Mouse (Mus musculus): ENCODE results near the gene Elfn1. TPM values are rescaled to one million over a fixed set of nuclear protein-coding genes. Genes with fewer than 3 reads are reported as not detected.

The Elfn1 gene
- total RNA-seq, 2 experiments from 2014 or later = 0.45 to 0.60 TPM

- intact Hi-C loops (cut with DNase I) = no loop called here
- DNase-seq = no peak
These were observed 109.2 kb downstream of the Elfn1 start for GRCm38 (mm10) chr5:140016896-140017295.

GRCm38 (mm10) chr5:140018780-140019179 lies 111.0 kb downstream of the Elfn1 start:
- intact Hi-C loops (cut with DNase I) = no loop called here
- no peak for DNase-seq

- no peak for DNase-seq
- intact Hi-C loops (cut with DNase I) = no loop called here
These were observed 111.9 kb downstream of the Elfn1 start for GRCm38 (mm10) chr5:140019616-140020015.

GRCm38 (mm10) chr5:140021755-140022154 lies 114.0 kb downstream of the Elfn1 start:
- intact Hi-C loops (cut with DNase I) = no loop called here
- no peak for DNase-seq

GRCm38 (mm10) chr5:140022861-140023260 lies 115.1 kb downstream of the Elfn1 start:
- intact Hi-C loops (cut with DNase I) = no loop called here
- DNase-seq = no peak

- peak; percentile 60 to 61 for DNase-seq
- intact Hi-C loops (cut with DNase I) = no loop called here
These were observed 116.3 kb downstream of the Elfn1 start for GRCm38 (mm10) chr5:140023941-140024500.

Other genes with a start within 250 kb of the Elfn1 start
- gene Micall2, start 171.6 kb upstream of the Elfn1 start, total RNA-seq (2021) = 1 to 10 TPM; 4.1 to 6.6 TPM
- gene Ints1, start 132.3 kb upstream of the Elfn1 start, total RNA-seq (2021) = 10 to 100 TPM; 43.5 to 43.6 TPM
- 10 to 100 TPM; 20.9 to 25.8 TPM for gene Mafk, start 116.4 kb upstream of the Elfn1 start, total RNA-seq (2021)
- under 1 TPM; 0.10 to 0.37 TPM for gene Tmem184a, start 88.0 kb upstream of the Elfn1 start, total RNA-seq (2021)
- gene Gm26938, start 81.5 kb upstream of the Elfn1 start, total RNA-seq (2021) = not detected
- gene Psmg3, start 81.1 kb upstream of the Elfn1 start, total RNA-seq (2021) = 10 to 100 TPM; 11.9 to 13.5 TPM

All from heart, postnatal 10 days (tissue).